Mouse (Mus musculus): ENCODE results near the gene Fam83g. TPM values are rescaled to one million over a fixed set of nuclear protein-coding genes. Genes with fewer than 3 reads are reported as not detected.

The Fam83g gene
- polyA plus RNA-seq, 1 experiment: not detected

GRCm38 (mm10) chr11:61744460-61744859 lies 60.6 kb downstream of the Fam83g start:
- Histone ChIP-seq H3K4me3 (no peak overlapping the region), H3ac (ENCODE audit: control insufficient read depth, insufficient read length) (no peak overlapping the region), H3K79me2 (ENCODE audit: control insufficient read depth, insufficient read depth) (no peaks in the 10 kb centered on the region), H3K4me2 (ENCODE audit: low read depth) (no peak overlapping the region), H3K36me3 (ENCODE audit: control insufficient read depth, insufficient read depth) (peaks cover 34% of the 10 kb centered on the region), H3K27me3 (ENCODE audit: control insufficient read depth, insufficient read depth, insufficient read length) (no peaks in the 10 kb centered on the region)
- TF ChIP-seq USF1 (IDR thresholded peaks at IDR 0.05; ENCODE audit: low read depth) (no peak), MAX (IDR thresholded peaks at IDR 0.05; ENCODE audit: low read depth) (no peak), TCF12 (IDR thresholded peaks at IDR 0.05; ENCODE audit: insufficient read depth, poor library complexity, severe bottlenecking) (no peak), E2F4 (IDR thresholded peaks at IDR 0.05; ENCODE audit: insufficient read depth) (no peak), POLR2A (IDR thresholded peaks at IDR 0.05; ENCODE audit: insufficient read length, low read depth) (no peak), MYOD1 (IDR thresholded peaks at IDR 0.05; ENCODE audit: control insufficient read depth in 1 of 3, insufficient read length in 2 of 3, low read depth in 2 of 3) (no peak), TCF3 (IDR thresholded peaks at IDR 0.05; ENCODE audit: insufficient read length, low read depth) (no peak), POLR2AphosphoS2 (IDR thresholded peaks at IDR 0.05; ENCODE audit: insufficient read length, low read depth) (no peak), REST (IDR thresholded peaks at IDR 0.05; ENCODE audit: insufficient read depth, insufficient read length) (no peak), MYOG (IDR thresholded peaks at IDR 0.05; ENCODE audit: control insufficient read depth in 1 of 3, insufficient read depth in 1 of 3, insufficient read length in 2 of 3, low read depth in 2 of 3) (no peak), SRF (IDR thresholded peaks at IDR 0.05; ENCODE audit: control insufficient read depth, insufficient read length, low read depth) (no peak), CEBPB (IDR thresholded peaks at IDR 0.05; ENCODE audit: insufficient read depth, poor library complexity, severe bottlenecking) (no peak)

DNA sequence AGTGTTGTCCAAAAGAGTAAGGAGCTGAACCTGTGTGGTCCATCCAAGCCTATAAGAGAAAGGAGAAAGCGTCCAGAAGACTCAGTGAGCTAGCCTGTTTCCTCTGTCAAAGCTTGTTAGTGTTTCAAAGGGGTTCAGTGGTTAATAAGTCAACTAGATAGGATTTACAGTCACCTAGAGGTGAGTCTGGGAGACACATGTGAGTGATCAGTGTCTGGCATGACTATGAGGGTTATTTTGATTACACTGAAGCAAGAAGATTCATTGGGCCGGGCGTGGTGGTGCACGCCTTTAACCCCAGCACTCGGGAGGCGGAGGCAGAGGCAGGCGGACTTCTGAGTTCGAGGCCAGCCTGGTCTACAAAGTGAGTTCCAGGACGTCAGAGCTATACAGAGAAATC lies 61.9 kb downstream of the Fam83g start:
- peaks cover 30% of the 10 kb centered on the region for H3K36me3 ChIP-seq (ENCODE audit: control insufficient read depth, insufficient read depth)

DNA sequence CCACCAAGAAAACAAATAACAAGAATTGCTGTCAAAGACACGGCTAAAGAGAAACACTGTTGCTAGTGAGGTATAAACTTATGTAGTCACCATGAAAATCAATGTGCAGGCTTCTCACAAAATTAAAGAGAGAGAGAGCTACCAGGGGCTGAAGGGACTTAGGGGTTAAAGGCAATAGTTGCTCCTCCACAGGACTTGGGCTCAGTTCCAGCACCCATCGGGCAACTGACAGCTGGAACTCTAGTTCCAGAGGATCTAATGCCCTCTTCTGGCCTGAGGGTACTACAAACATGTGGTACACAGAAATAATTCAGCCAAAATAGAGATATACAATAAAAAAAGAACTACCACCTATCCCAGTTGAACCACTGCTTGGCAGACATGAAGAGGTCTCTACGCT lies 63.3 kb downstream of the Fam83g start:
- Histone ChIP-seq H3K4me3 (no peak overlapping the region), H3K79me2 (ENCODE audit: control insufficient read depth, insufficient read depth) (no peaks in the 10 kb centered on the region), H3K36me3 (ENCODE audit: control insufficient read depth, insufficient read depth) (peaks cover 36% of the 10 kb centered on the region), H3ac (ENCODE audit: control insufficient read depth, insufficient read length) (no peak overlapping the region), H3K4me2 (ENCODE audit: low read depth) (no peak overlapping the region), H3K27me3 (ENCODE audit: control insufficient read depth, insufficient read depth, insufficient read length) (no peaks in the 10 kb centered on the region)
- TF ChIP-seq MYOG (IDR thresholded peaks at IDR 0.05; ENCODE audit: control insufficient read depth in 1 of 3, insufficient read depth in 1 of 3, insufficient read length in 2 of 3, low read depth in 2 of 3) (peak in 1 of 3 experiments; percentile 13), USF1 (IDR thresholded peaks at IDR 0.05; ENCODE audit: low read depth) (no peak), CEBPB (IDR thresholded peaks at IDR 0.05; ENCODE audit: insufficient read depth, poor library complexity, severe bottlenecking) (no peak)

More for the DNA sequence above, 61.9 kb downstream of the Fam83g start:
- Histone ChIP-seq H3K27me3 (ENCODE audit: control insufficient read depth, insufficient read depth, insufficient read length) (no peaks in the 10 kb centered on the region), H3K79me2 (ENCODE audit: control insufficient read depth, insufficient read depth) (no peaks in the 10 kb centered on the region), H3K4me2 (ENCODE audit: low read depth) (no peak overlapping the region), H3K4me3 (no peak overlapping the region), H3ac (ENCODE audit: control insufficient read depth, insufficient read length) (no peak overlapping the region)
- no peak for TF ChIP-seq CEBPB (IDR thresholded peaks at IDR 0.05; ENCODE audit: insufficient read depth, poor library complexity, severe bottlenecking)
- no peak for TF ChIP-seq POLR2AphosphoS2 (IDR thresholded peaks at IDR 0.05; ENCODE audit: insufficient read length, low read depth)
- TF ChIP-seq POLR2A (IDR thresholded peaks at IDR 0.05; ENCODE audit: insufficient read length, low read depth): no peak
- no peak for TF ChIP-seq MAX (IDR thresholded peaks at IDR 0.05; ENCODE audit: low read depth)
- TF ChIP-seq SRF (IDR thresholded peaks at IDR 0.05; ENCODE audit: control insufficient read depth, insufficient read length, low read depth): no peak
- TF ChIP-seq MYOG (IDR thresholded peaks at IDR 0.05; ENCODE audit: control insufficient read depth in 1 of 3, insufficient read depth in 1 of 3, insufficient read length in 2 of 3, low read depth in 2 of 3): no peak

- H3K27me3 ChIP-seq (ENCODE audit: control insufficient read depth, insufficient read depth, insufficient read length): no peaks in the 10 kb centered on the region
- no peak overlapping the region for H3K4me3 ChIP-seq
- TF ChIP-seq TCF3 (IDR thresholded peaks at IDR 0.05; ENCODE audit: insufficient read length, low read depth) (no peak), TCF12 (IDR thresholded peaks at IDR 0.05; ENCODE audit: insufficient read depth, poor library complexity, severe bottlenecking) (no peak), MYOD1 (IDR thresholded peaks at IDR 0.05; ENCODE audit: control insufficient read depth in 1 of 3, insufficient read length in 2 of 3, low read depth in 2 of 3) (no peak), USF1 (IDR thresholded peaks at IDR 0.05; ENCODE audit: low read depth) (no peak)
- peaks cover 52% of the 10 kb centered on the region for H3K36me3 ChIP-seq (ENCODE audit: control insufficient read depth, insufficient read depth)
- no peak overlapping the region for H3ac ChIP-seq (ENCODE audit: control insufficient read depth, insufficient read length)
- H3K79me2 ChIP-seq (ENCODE audit: control insufficient read depth, insufficient read depth): no peaks in the 10 kb centered on the region
- no peak overlapping the region for H3K4me2 ChIP-seq (ENCODE audit: low read depth)
Measured at GRCm38 (mm10) chr11:61751612-61752011, 67.7 kb downstream of the Fam83g start.

GRCm38 (mm10) chr11:61757151-61757550 lies 73.3 kb downstream of the Fam83g start:
- H3K4me2 ChIP-seq (ENCODE audit: low read depth): no peak overlapping the region
- H3ac ChIP-seq (ENCODE audit: control insufficient read depth, insufficient read length): no peak overlapping the region
- peaks cover 17% of the 10 kb centered on the region for H3K79me2 ChIP-seq (ENCODE audit: control insufficient read depth, insufficient read depth)
- peaks cover 38% of the 10 kb centered on the region for H3K36me3 ChIP-seq (ENCODE audit: control insufficient read depth, insufficient read depth)
- TF ChIP-seq POLR2A (IDR thresholded peaks at IDR 0.05; ENCODE audit: insufficient read length, low read depth) (no peak), CEBPB (IDR thresholded peaks at IDR 0.05; ENCODE audit: insufficient read depth, poor library complexity, severe bottlenecking) (no peak), E2F4 (IDR thresholded peaks at IDR 0.05; ENCODE audit: insufficient read depth) (no peak), MYOD1 (IDR thresholded peaks at IDR 0.05; ENCODE audit: control insufficient read depth in 1 of 3, insufficient read length in 2 of 3, low read depth in 2 of 3) (no peak), REST (IDR thresholded peaks at IDR 0.05; ENCODE audit: insufficient read depth, insufficient read length) (no peak), MAX (IDR thresholded peaks at IDR 0.05; ENCODE audit: low read depth) (no peak), MYOG (IDR thresholded peaks at IDR 0.05; ENCODE audit: control insufficient read depth in 1 of 3, insufficient read depth in 1 of 3, insufficient read length in 2 of 3, low read depth in 2 of 3) (no peak), TCF12 (IDR thresholded peaks at IDR 0.05; ENCODE audit: insufficient read depth, poor library complexity, severe bottlenecking) (no peak), SRF (IDR thresholded peaks at IDR 0.05; ENCODE audit: control insufficient read depth, insufficient read length, low read depth) (no peak)
- no peak overlapping the region for H3K4me3 ChIP-seq
- H3K27me3 ChIP-seq (ENCODE audit: control insufficient read depth, insufficient read depth, insufficient read length): no peaks in the 10 kb centered on the region

Other genes with a start within 250 kb of the Fam83g start
- not detected for gene Rnf112, start 230.0 kb upstream of the Fam83g start, polyA plus RNA-seq (2012; fragmentation: generic; extraction: Trizol)
- 1.1 TPM for gene Mfap4, start 198.7 kb upstream of the Fam83g start, polyA plus RNA-seq (2012; fragmentation: generic; extraction: Trizol)
- 16.5 TPM for gene Mapk7, start 189.7 kb upstream of the Fam83g start, polyA plus RNA-seq (2012; fragmentation: generic; extraction: Trizol)
- gene B9d1, start 178.9 kb upstream of the Fam83g start, polyA plus RNA-seq (2012; fragmentation: generic; extraction: Trizol): 38.6 TPM
- gene Epn2, start 104.4 kb upstream of the Fam83g start, polyA plus RNA-seq (2012; fragmentation: generic; extraction: Trizol): 14.1 TPM
- gene Grap, start 30.8 kb upstream of the Fam83g start, polyA plus RNA-seq (2012; fragmentation: generic; extraction: Trizol): 0.06 TPM
- 0.05 TPM for gene Slc5a10, start 36.7 kb downstream of the Fam83g start, polyA plus RNA-seq (2012; fragmentation: generic; extraction: Trizol)
- 11.5 TPM for gene Prpsap2, start 78.0 kb downstream of the Fam83g start, polyA plus RNA-seq (2012; fragmentation: generic; extraction: Trizol)
- 9.3 TPM for gene Ulk2, start 171.0 kb downstream of the Fam83g start, polyA plus RNA-seq (2012; fragmentation: generic; extraction: Trizol)
- 6.1 TPM for gene Akap10, start 246.2 kb downstream of the Fam83g start, polyA plus RNA-seq (2012; fragmentation: generic; extraction: Trizol)

All from myocyte (in vitro differentiated cells).